Mouse (Mus musculus) megakaryocyte, adult 5-6 weeks (primary cell): ENCODE measurements at regions not wholly inside any gene's neighbourhood (a gene's known extent, or its start where the extent isn't known, plus 50 kb on each side); places are given as distances from the start of the nearest gene placed in this dataset.
A peak's percentile ranks its signal among the peaks of the same experiment; 100 is the strongest.

Source experiments
- ATAC-seq: 2 replicates; pipeline ENCODE4 v1.8.0; 2016; ENCODE audit warnings: mild to moderate bottlenecking, inconsistent platforms; ENCODE audit not compliant: poor library complexity, severe bottlenecking

GRCm38 (mm10) chr3:11094804-11095203 is 759.3 kb upstream of the Gm38303 start:
- no peak for ATAC-seq

- no peak for ATAC-seq
Measured at GRCm38 (mm10) chr3:11094138-11094537, 758.7 kb upstream of the Gm38303 start.

GRCm38 (mm10) chr3:11083291-11083690 is 747.8 kb upstream of the Gm38303 start:
- no peak for ATAC-seq

- ATAC-seq: no peak
Measured at GRCm38 (mm10) chr3:11074012-11074411, 738.5 kb upstream of the Gm38303 start.

GRCm38 (mm10) chr3:11034995-11035769 is 699.7 kb upstream of the Gm38303 start:
- ATAC-seq: no peak

GRCm38 (mm10) chr3:11029991-11030390 is 694.5 kb upstream of the Gm38303 start:
- no peak for ATAC-seq

- ATAC-seq: no peak
Measured at GRCm38 (mm10) chr3:11024422-11024821, 688.9 kb upstream of the Gm38303 start.

- ATAC-seq: no peak
Measured at GRCm38 (mm10) chr3:11020048-11020447, 684.6 kb upstream of the Gm38303 start.

- peak; percentile 54 for ATAC-seq
Measured at GRCm38 (mm10) chr3:11014911-11015310, 679.4 kb upstream of the Gm38303 start.

- no peak for ATAC-seq
Measured at GRCm38 (mm10) chr3:11007363-11007762, 671.9 kb upstream of the Gm38303 start.

- ATAC-seq: no peak
Measured at GRCm38 (mm10) chr3:11006531-11007269, 671.2 kb upstream of the Gm38303 start.

GRCm38 (mm10) chr3:10978968-10979367 is 643.5 kb upstream of the Gm38303 start:
- ATAC-seq: no peak

- ATAC-seq: no peak
Measured at GRCm38 (mm10) chr3:10974429-10974828, 638.9 kb upstream of the Gm38303 start.

GRCm38 (mm10) chr3:10952583-10952982 is 617.1 kb upstream of the Gm38303 start:
- ATAC-seq: no peak

GRCm38 (mm10) chr3:10917056-10917455 is 581.6 kb upstream of the Gm38303 start:
- ATAC-seq: no peak

GRCm38 (mm10) chr3:10891981-10892380 is 556.5 kb upstream of the Gm38303 start:
- no peak for ATAC-seq
